Mouse (Mus musculus): ENCODE measurements around the gene Card11. TPM values are rescaled to one million over a fixed set of nuclear protein-coding genes. Genes with fewer than 3 reads are reported as not detected.

Card11 gene
- polyA plus RNA-seq, 1 experiment from 2014 or later = 1.4 TPM

GRCm38 (mm10) chr5:140855909-140856530, 144.4 kb downstream of the Card11 start:
- no peak overlapping the region for H3K9ac ChIP-seq (ENCODE audit: low read length)
- no peak overlapping the region for H3K4me3 ChIP-seq (ENCODE audit: low read length)
- WGBS = 71% methylated on average over 11 of the region's 11 CpGs
- H3K9me3 ChIP-seq (replicated peaks; ENCODE audit: control insufficient read depth, low read length) = peaks cover 3% of the 10 kb centered on the region; the same call in 1 of the 2 replicates
- no peak for ATAC-seq (replicated peaks; ENCODE audit: extremely low read depth, insufficient read depth, low FRiP score)
- H3K27ac ChIP-seq (ENCODE audit: low read length) = no peak overlapping the region
- H3K4me1 ChIP-seq (ENCODE audit: control insufficient read depth, insufficient read depth, low read length) = no peaks in the 10 kb centered on the region
- no peak overlapping the region for H3K4me2 ChIP-seq (ENCODE audit: low read depth, low read length)
- H3K27me3 ChIP-seq (ENCODE audit: control insufficient read depth, insufficient read depth, low read length) = no peaks in the 10 kb centered on the region
- no peaks in the 10 kb centered on the region for H3K36me3 ChIP-seq (ENCODE audit: control insufficient read depth, insufficient read depth)

GRCm38 (mm10) chr5:140854700-140855099, 145.7 kb downstream of the Card11 start:
- no peak overlapping the region for H3K9ac ChIP-seq (ENCODE audit: low read length)
- WGBS = 79% methylated on average over 4 of the region's 4 CpGs
- no peaks in the 10 kb centered on the region for H3K4me1 ChIP-seq (ENCODE audit: control insufficient read depth, insufficient read depth, low read length)
- H3K27me3 ChIP-seq (ENCODE audit: control insufficient read depth, insufficient read depth, low read length) = no peaks in the 10 kb centered on the region
- H3K4me2 ChIP-seq (ENCODE audit: low read depth, low read length) = no peak overlapping the region
- H3K4me3 ChIP-seq (ENCODE audit: low read length) = no peak overlapping the region
- H3K27ac ChIP-seq (ENCODE audit: low read length) = no peak overlapping the region
- H3K9me3 ChIP-seq (replicated peaks; ENCODE audit: control insufficient read depth, low read length) = peaks cover 3% of the 10 kb centered on the region; the same call in 1 of the 2 replicates
- no peaks in the 10 kb centered on the region for H3K36me3 ChIP-seq (ENCODE audit: control insufficient read depth, insufficient read depth)
- no peak for ATAC-seq (replicated peaks; ENCODE audit: extremely low read depth, insufficient read depth, low FRiP score)

- Histone ChIP-seq H3K4me1 (ENCODE audit: control insufficient read depth, insufficient read depth, low read length) (no peaks in the 10 kb centered on the region), H3K9ac (ENCODE audit: low read length) (no peak overlapping the region), H3K27me3 (ENCODE audit: control insufficient read depth, insufficient read depth, low read length) (no peaks in the 10 kb centered on the region), H3K9me3 (replicated peaks; ENCODE audit: control insufficient read depth, low read length) (peaks cover 3% of the 10 kb centered on the region; the same call in 1 of the 2 replicates), H3K4me2 (ENCODE audit: low read depth, low read length) (no peak overlapping the region), H3K27ac (ENCODE audit: low read length) (no peak overlapping the region), H3K36me3 (ENCODE audit: control insufficient read depth, insufficient read depth) (no peaks in the 10 kb centered on the region), H3K4me3 (ENCODE audit: low read length) (no peak overlapping the region)
- no peak for ATAC-seq (replicated peaks; ENCODE audit: extremely low read depth, insufficient read depth, low FRiP score)
- 48% methylated on average over 5 of the region's 5 CpGs for WGBS
Measured at GRCm38 (mm10) chr5:140853723-140854122, 146.7 kb downstream of the Card11 start.

GRCm38 (mm10) chr5:140852435-140852996, 147.9 kb downstream of the Card11 start:
- no peak for ATAC-seq (replicated peaks; ENCODE audit: extremely low read depth, insufficient read depth, low FRiP score)
- H3K27me3 ChIP-seq (ENCODE audit: control insufficient read depth, insufficient read depth, low read length) = no peaks in the 10 kb centered on the region
- H3K9ac ChIP-seq (ENCODE audit: low read length) = no peak overlapping the region
- peaks cover 3% of the 10 kb centered on the region; the same call in 1 of the 2 replicates for H3K9me3 ChIP-seq (replicated peaks; ENCODE audit: control insufficient read depth, low read length)
- no peak overlapping the region for H3K4me3 ChIP-seq (ENCODE audit: low read length)
- no peaks in the 10 kb centered on the region for H3K36me3 ChIP-seq (ENCODE audit: control insufficient read depth, insufficient read depth)
- whole genome bisulfite sequencing = 67% methylated on average over 12 of the region's 12 CpGs
- H3K4me1 ChIP-seq (ENCODE audit: control insufficient read depth, insufficient read depth, low read length) = no peaks in the 10 kb centered on the region
- no peak overlapping the region for H3K4me2 ChIP-seq (ENCODE audit: low read depth, low read length)
- H3K27ac ChIP-seq (ENCODE audit: low read length) = no peak overlapping the region

GRCm38 (mm10) chr5:140847300-140847729, 153.1 kb downstream of the Card11 start:
- WGBS = 5% methylated on average over 5 of the region's 5 CpGs
- no peak for ATAC-seq (replicated peaks; ENCODE audit: extremely low read depth, insufficient read depth, low FRiP score)

GRCm38 (mm10) chr5:140841942-140842341, 158.4 kb downstream of the Card11 start:
- H3K36me3 ChIP-seq (ENCODE audit: control insufficient read depth, insufficient read depth) = no peaks in the 10 kb centered on the region
- 70% methylated on average over 4 of the region's 4 CpGs for WGBS

More at GRCm38 (mm10) chr5:140847300-140847729, 153.1 kb downstream of the Card11 start:
- H3K4me2 ChIP-seq (ENCODE audit: low read depth, low read length) = no peak overlapping the region
- H3K9me3 ChIP-seq (replicated peaks; ENCODE audit: control insufficient read depth, low read length) = peaks cover 3% of the 10 kb centered on the region; the same call in 1 of the 2 replicates
- no peak overlapping the region for H3K4me3 ChIP-seq (ENCODE audit: low read length)
- H3K27ac ChIP-seq (ENCODE audit: low read length) = no peak overlapping the region
- no peaks in the 10 kb centered on the region for H3K36me3 ChIP-seq (ENCODE audit: control insufficient read depth, insufficient read depth)
- no peaks in the 10 kb centered on the region for H3K27me3 ChIP-seq (ENCODE audit: control insufficient read depth, insufficient read depth, low read length)
- no peaks in the 10 kb centered on the region for H3K4me1 ChIP-seq (ENCODE audit: control insufficient read depth, insufficient read depth, low read length)
- H3K9ac ChIP-seq (ENCODE audit: low read length) = no peak overlapping the region

GRCm38 (mm10) chr5:140831064-140831431, 169.3 kb downstream of the Card11 start:
- Histone ChIP-seq H3K4me3 (ENCODE audit: low read length) (no peak overlapping the region; the same call in 1 of the 2 replicates), H3K4me2 (ENCODE audit: low read depth, low read length) (peak overlapping the region; percentile 56), H3K27ac (ENCODE audit: low read length) (no peak overlapping the region), H3K4me1 (ENCODE audit: control insufficient read depth, insufficient read depth, low read length) (peaks cover 32% of the 10 kb centered on the region), H3K9me3 (replicated peaks; ENCODE audit: control insufficient read depth, low read length) (no peaks in the 10 kb centered on the region), H3K27me3 (ENCODE audit: control insufficient read depth, insufficient read depth, low read length) (no peaks in the 10 kb centered on the region), H3K9ac (ENCODE audit: low read length) (no peak overlapping the region), H3K36me3 (ENCODE audit: control insufficient read depth, insufficient read depth) (no peaks in the 10 kb centered on the region)
- 74% methylated on average over 8 of the region's 8 CpGs for WGBS
- no peak for ATAC-seq (replicated peaks; ENCODE audit: extremely low read depth, insufficient read depth, low FRiP score)

More at GRCm38 (mm10) chr5:140841942-140842341, 158.4 kb downstream of the Card11 start:
- H3K4me3 ChIP-seq (ENCODE audit: low read length) = no peak overlapping the region
- no peak overlapping the region for H3K4me2 ChIP-seq (ENCODE audit: low read depth, low read length)
- no peaks in the 10 kb centered on the region for H3K27me3 ChIP-seq (ENCODE audit: control insufficient read depth, insufficient read depth, low read length)
- H3K27ac ChIP-seq (ENCODE audit: low read length) = no peak overlapping the region
- no peaks in the 10 kb centered on the region for H3K4me1 ChIP-seq (ENCODE audit: control insufficient read depth, insufficient read depth, low read length)
- no peak for ATAC-seq (replicated peaks; ENCODE audit: extremely low read depth, insufficient read depth, low FRiP score)
- no peaks in the 10 kb centered on the region for H3K9me3 ChIP-seq (replicated peaks; ENCODE audit: control insufficient read depth, low read length)
- no peak overlapping the region for H3K9ac ChIP-seq (ENCODE audit: low read length)

- H3K4me2 ChIP-seq (ENCODE audit: low read depth, low read length) = peak within 1 kb of the TSS; percentile 70
- no peaks in the 10 kb centered on the region for H3K9me3 ChIP-seq (replicated peaks; ENCODE audit: control insufficient read depth, low read length)
- peaks cover 38% of the 10 kb centered on the region for H3K4me1 ChIP-seq (ENCODE audit: control insufficient read depth, insufficient read depth, low read length)
- H3K27me3 ChIP-seq (ENCODE audit: control insufficient read depth, insufficient read depth, low read length) = no peaks in the 10 kb centered on the region
- H3K4me3 ChIP-seq (ENCODE audit: low read length) = peak within 1 kb of the TSS; percentile 89
- peak within 1 kb of the TSS; percentile 79 for H3K27ac ChIP-seq (ENCODE audit: low read length)
- H3K36me3 ChIP-seq (ENCODE audit: control insufficient read depth, insufficient read depth) = peaks cover under 1% of the 10 kb centered on the region; the same call in 1 of the 2 replicates
- peak within 1 kb of the TSS; percentile 90 for H3K9ac ChIP-seq (ENCODE audit: low read length)
- under 1% methylated on average over 49 of the region's 49 CpGs for WGBS
- ATAC-seq (replicated peaks; ENCODE audit: extremely low read depth, insufficient read depth, low FRiP score) = peak; percentile 97
Measured at GRCm38 (mm10) chr5:140830314-140831063, 169.9 kb downstream of the Card11 start, which contains the start of gene Gna12. Gene Gna12, minus strand, starts transcription at chr5:140830431.

GRCm38 (mm10) chr5:140829911-140830294, 170.5 kb downstream of the Card11 start:
- ATAC-seq (replicated peaks; ENCODE audit: extremely low read depth, insufficient read depth, low FRiP score) = peak; percentile 44
- Histone ChIP-seq H3K4me2 (ENCODE audit: low read depth, low read length) (peak overlapping the region; percentile 70), H3K9me3 (replicated peaks; ENCODE audit: control insufficient read depth, low read length) (no peaks in the 10 kb centered on the region), H3K36me3 (ENCODE audit: control insufficient read depth, insufficient read depth) (peaks cover 4% of the 10 kb centered on the region; the same call in 1 of the 2 replicates), H3K4me1 (ENCODE audit: control insufficient read depth, insufficient read depth, low read length) (peaks cover 38% of the 10 kb centered on the region), H3K9ac (ENCODE audit: low read length) (peak overlapping the region; percentile 90), H3K4me3 (ENCODE audit: low read length) (peak overlapping the region; percentile 89), H3K27ac (ENCODE audit: low read length) (peak overlapping the region; percentile 79), H3K27me3 (ENCODE audit: control insufficient read depth, insufficient read depth, low read length) (no peaks in the 10 kb centered on the region)
- under 1% methylated on average over 53 of the region's 58 CpGs for WGBS
